Mouse (Mus musculus): Measurements from ENCODE around the gene 2410015M20Rik. TPM values are rescaled to one million over a fixed set of nuclear protein-coding genes. Genes with fewer than 3 reads are reported as not detected.
A peak's percentile ranks its signal among the peaks of the same experiment; 100 is the strongest.

The 2410015M20Rik gene
- total RNA-seq, 2 experiments from 2014 or later = 134 to 142 TPM

GRCm38 (mm10) chr17:56584257-56585130 lies 25.1 kb downstream of the 2410015M20Rik start, which contains the start of the genes Safb2 and Safb:
Gene Safb2 (minus strand): TSS chr17:56584585.
Gene Safb (plus strand): TSS chr17:56584825.
- Histone ChIP-seq H3K27ac (peak within 1 kb of the TSS; percentile 98), H3K4me3 (peak within 1 kb of the TSS; percentile 99)
- TF ChIP-seq CTCF (conservative IDR thresholded peaks at IDR 0.05) = peak; percentile 23; the same call in 1 of the 2 replicates
- peak; percentile 99 for DNase-seq (ENCODE audit: low spot score in 2 of 2)

GRCm38 (mm10) chr17:56583611-56584256 lies 25.8 kb downstream of the 2410015M20Rik start:
- no peak for DNase-seq (ENCODE audit: low spot score in 2 of 2)
- Histone ChIP-seq H3K27ac (peak overlapping the region; percentile 98), H3K4me3 (peak overlapping the region; percentile 99)
- TF ChIP-seq CTCF (conservative IDR thresholded peaks at IDR 0.05) = no peak

GRCm38 (mm10) chr17:56583071-56583470 lies 26.5 kb downstream of the 2410015M20Rik start:
- peak overlapping the region; percentile 98; the same call in 1 of the 2 replicates for H3K27ac ChIP-seq
- no peak for DNase-seq (ENCODE audit: low spot score in 2 of 2)
- TF ChIP-seq CTCF (conservative IDR thresholded peaks at IDR 0.05) = no peak

GRCm38 (mm10) chr17:56572939-56573338 lies 36.6 kb downstream of the 2410015M20Rik start:
- Histone ChIP-seq H3K27ac (no peak overlapping the region), H3K4me3 (no peak overlapping the region)
- TF ChIP-seq CTCF (conservative IDR thresholded peaks at IDR 0.05) = no peak
- DNase-seq (ENCODE audit: low spot score in 2 of 2) = no peak

More at GRCm38 (mm10) chr17:56583071-56583470, 26.5 kb downstream of the 2410015M20Rik start:
- peak overlapping the region; percentile 99 for H3K4me3 ChIP-seq

- no peak for DNase-seq (ENCODE audit: low spot score in 2 of 2)
- H3K27ac ChIP-seq = no peak overlapping the region
- no peak overlapping the region for H3K4me3 ChIP-seq
- no peak for TF ChIP-seq CTCF (conservative IDR thresholded peaks at IDR 0.05)
Measured at GRCm38 (mm10) chr17:56572154-56572553, 37.4 kb downstream of the 2410015M20Rik start.

GRCm38 (mm10) chr17:56570287-56570686 lies 39.3 kb downstream of the 2410015M20Rik start:
- no peak for TF ChIP-seq CTCF (conservative IDR thresholded peaks at IDR 0.05)
- no peak for DNase-seq (ENCODE audit: low spot score in 2 of 2)
- no peak overlapping the region for H3K4me3 ChIP-seq
- H3K27ac ChIP-seq = peak overlapping the region; percentile 68

GRCm38 (mm10) chr17:56567370-56567769 lies 42.2 kb downstream of the 2410015M20Rik start:
- Histone ChIP-seq H3K4me3 (no peak overlapping the region), H3K27ac (no peak overlapping the region)
- DNase-seq (ENCODE audit: low spot score in 2 of 2) = no peak
- no peak for TF ChIP-seq CTCF (conservative IDR thresholded peaks at IDR 0.05)

GRCm38 (mm10) chr17:56566918-56567317 lies 42.7 kb downstream of the 2410015M20Rik start:
- H3K4me3 ChIP-seq = no peak overlapping the region
- DNase-seq (ENCODE audit: low spot score in 2 of 2) = no peak
- H3K27ac ChIP-seq = no peak overlapping the region
- TF ChIP-seq CTCF (conservative IDR thresholded peaks at IDR 0.05) = no peak

GRCm38 (mm10) chr17:56566293-56566692 lies 43.3 kb downstream of the 2410015M20Rik start:
- TF ChIP-seq CTCF (conservative IDR thresholded peaks at IDR 0.05) = no peak
- H3K27ac ChIP-seq = no peak overlapping the region
- H3K4me3 ChIP-seq = no peak overlapping the region
- DNase-seq (ENCODE audit: low spot score in 2 of 2) = no peak

GRCm38 (mm10) chr17:56561866-56562265 lies 47.7 kb downstream of the 2410015M20Rik start:
- Histone ChIP-seq H3K4me3 (no peak overlapping the region), H3K27ac (no peak overlapping the region)
- no peak for DNase-seq (ENCODE audit: low spot score in 2 of 2)
- no peak for TF ChIP-seq CTCF (conservative IDR thresholded peaks at IDR 0.05)

- no peak for TF ChIP-seq CTCF (conservative IDR thresholded peaks at IDR 0.05)
- no peak overlapping the region for H3K4me3 ChIP-seq
Measured at GRCm38 (mm10) chr17:56560131-56560530, 49.4 kb downstream of the 2410015M20Rik start.

GRCm38 (mm10) chr17:56559386-56559785 lies 50.2 kb downstream of the 2410015M20Rik start:
- no peak overlapping the region for H3K27ac ChIP-seq
- H3K4me3 ChIP-seq = no peak overlapping the region
- no peak for TF ChIP-seq CTCF (conservative IDR thresholded peaks at IDR 0.05)
- DNase-seq (ENCODE audit: low spot score in 2 of 2) = no peak

More at GRCm38 (mm10) chr17:56560131-56560530, 49.4 kb downstream of the 2410015M20Rik start:
- no peak overlapping the region for H3K27ac ChIP-seq
- no peak for DNase-seq (ENCODE audit: low spot score in 2 of 2)

GRCm38 (mm10) chr17:56558448-56558847 lies 51.1 kb downstream of the 2410015M20Rik start:
- Histone ChIP-seq H3K27ac (peak overlapping the region; percentile 57; the same call in 1 of the 2 replicates), H3K4me3 (no peak overlapping the region)
- peak; percentile 68 to 76 for DNase-seq (ENCODE audit: low spot score in 2 of 2)
- TF ChIP-seq CTCF (conservative IDR thresholded peaks at IDR 0.05) = peak; percentile 97

Other genes with a start within 250 kb of the 2410015M20Rik start
- 100 to 1,000 TPM; 666 to 670 TPM for gene Ptprs, start 133.3 kb downstream of the 2410015M20Rik start, total RNA-seq (2021)
- gene Znrf4, start 97.3 kb downstream of the 2410015M20Rik start, total RNA-seq (2021) = not detected
- 1 to 10 TPM; 3.5 to 5.1 TPM for gene Gm20219, start 55.4 kb downstream of the 2410015M20Rik start, total RNA-seq (2021)
- 100 to 1,000 TPM; 134 to 168 TPM for gene Safb2, start 25.2 kb downstream of the 2410015M20Rik start, total RNA-seq (2021)
- gene Safb, start 24.9 kb downstream of the 2410015M20Rik start, total RNA-seq (2021) = 100 to 1,000 TPM; 162 to 193 TPM
- gene Rpl36, start 3.6 kb upstream of the 2410015M20Rik start, total RNA-seq (2021) = 100 to 1,000 TPM; 383 to 406 TPM
- gene Lonp1, start 17.1 kb upstream of the 2410015M20Rik start, total RNA-seq (2021) = 10 to 100 TPM; 56.5 to 60.2 TPM
- gene Catsperd, start 18.4 kb upstream of the 2410015M20Rik start, total RNA-seq (2021) = 1 to 10 TPM; 1.1 to 1.8 TPM
- gene Ranbp3, start 63.5 kb upstream of the 2410015M20Rik start, total RNA-seq (2021) = 10 to 100 TPM; 87.5 to 89.6 TPM
- gene Ndufa11, start 108.0 kb upstream of the 2410015M20Rik start, total RNA-seq (2021) = 100 to 1,000 TPM; 196 to 229 TPM
- 10 to 100 TPM; 10.2 to 12.5 TPM for gene Vmac, start 108.3 kb upstream of the 2410015M20Rik start, total RNA-seq (2021)
- 1 to 10 TPM; 2.5 to 3.3 TPM for gene Nrtn, start 147.8 kb upstream of the 2410015M20Rik start, total RNA-seq (2021)
- gene Dus3l, start 155.0 kb upstream of the 2410015M20Rik start, total RNA-seq (2021) = 10 to 100 TPM; 73.9 to 74.4 TPM
- 1 to 10 TPM in 1 of 2 experiments, under 1 TPM in 1; 0.79 to 1.9 TPM for gene Prr22, start 160.5 kb upstream of the 2410015M20Rik start, total RNA-seq (2021)
- gene Rfx2, start 221.2 kb upstream of the 2410015M20Rik start, total RNA-seq (2021) = 1 to 10 TPM; 5.4 to 6.4 TPM

Measured in layer of hippocampus, adult 2 months (tissue).